Mouse (Mus musculus) right cerebral cortex, adult 18-20 months (tissue): ENCODE measurements at regions not wholly inside any gene's neighbourhood (a gene's known extent, or its start where the extent isn't known, plus 50 kb on each side); places are given as distances from the start of the nearest gene placed in this dataset.

ENCODE experiments used
- DNase-seq: peaks from one replicate; pipeline ENCODE4 v3.0.0; 2022; ENCODE audit warnings: mixed read lengths

GRCm38 (mm10) chr17:47317651-47318050 is 51.0 kb upstream of the Mrps10 start:
- no peak for DNase-seq

- no peak for DNase-seq
Observed at GRCm38 (mm10) chr17:47313162-47313561, 55.5 kb upstream of the Mrps10 start.

- DNase-seq: no peak
Observed at GRCm38 (mm10) chr17:47311272-47311671, 57.4 kb upstream of the Mrps10 start.

GRCm38 (mm10) chr17:47306027-47306761 is 62.5 kb upstream of the Mrps10 start:
- DNase-seq: no peak

GRCm38 (mm10) chr17:47304463-47305199 is 64.1 kb upstream of the Mrps10 start:
- DNase-seq: no peak

DNA sequence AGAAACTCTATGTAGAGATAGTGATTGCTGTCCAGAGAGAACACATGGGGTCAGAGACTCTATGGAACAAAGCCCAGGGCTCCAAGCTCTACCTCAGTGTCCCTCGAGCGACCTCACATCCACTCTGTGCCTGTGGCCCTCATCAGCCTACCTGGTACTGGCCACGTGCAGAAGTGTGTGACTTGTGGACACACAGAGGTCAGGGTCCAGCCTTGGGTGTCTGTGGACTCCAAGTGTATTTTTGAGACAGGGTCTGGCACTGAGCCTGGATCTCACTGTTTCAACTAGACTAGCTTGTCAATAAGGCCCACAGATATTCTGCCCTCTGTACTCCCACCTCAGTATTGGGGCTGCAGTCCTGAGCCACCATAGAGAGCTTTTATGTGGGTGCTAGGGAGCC is 65.1 kb upstream of the Mrps10 start:
- no peak for DNase-seq

- DNase-seq: no peak
Observed at GRCm38 (mm10) chr17:47298396-47298919, 70.2 kb upstream of the Mrps10 start.

DNA sequence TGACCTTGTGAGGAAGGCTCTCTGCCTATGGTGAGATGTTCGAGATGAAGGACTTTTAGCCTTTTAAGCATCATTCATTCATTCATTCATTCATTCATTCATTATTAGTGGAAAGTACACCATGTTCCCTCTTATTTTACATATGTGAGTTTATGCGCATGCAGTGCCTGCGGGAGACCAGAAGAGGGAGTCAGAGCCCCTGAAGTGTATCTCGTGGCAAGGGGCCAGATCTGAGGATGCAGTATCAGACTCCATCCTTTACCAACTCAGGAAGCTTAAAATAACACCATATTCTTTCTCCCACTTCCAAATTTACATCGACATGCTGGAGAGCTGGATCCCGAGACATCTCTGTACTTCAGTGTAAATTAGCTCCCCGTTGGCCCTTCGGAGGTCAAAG is 70.7 kb upstream of the Mrps10 start:
- no peak for DNase-seq

- DNase-seq: no peak
Observed at GRCm38 (mm10) chr17:47296709-47297450, 71.8 kb upstream of the Mrps10 start.

DNA sequence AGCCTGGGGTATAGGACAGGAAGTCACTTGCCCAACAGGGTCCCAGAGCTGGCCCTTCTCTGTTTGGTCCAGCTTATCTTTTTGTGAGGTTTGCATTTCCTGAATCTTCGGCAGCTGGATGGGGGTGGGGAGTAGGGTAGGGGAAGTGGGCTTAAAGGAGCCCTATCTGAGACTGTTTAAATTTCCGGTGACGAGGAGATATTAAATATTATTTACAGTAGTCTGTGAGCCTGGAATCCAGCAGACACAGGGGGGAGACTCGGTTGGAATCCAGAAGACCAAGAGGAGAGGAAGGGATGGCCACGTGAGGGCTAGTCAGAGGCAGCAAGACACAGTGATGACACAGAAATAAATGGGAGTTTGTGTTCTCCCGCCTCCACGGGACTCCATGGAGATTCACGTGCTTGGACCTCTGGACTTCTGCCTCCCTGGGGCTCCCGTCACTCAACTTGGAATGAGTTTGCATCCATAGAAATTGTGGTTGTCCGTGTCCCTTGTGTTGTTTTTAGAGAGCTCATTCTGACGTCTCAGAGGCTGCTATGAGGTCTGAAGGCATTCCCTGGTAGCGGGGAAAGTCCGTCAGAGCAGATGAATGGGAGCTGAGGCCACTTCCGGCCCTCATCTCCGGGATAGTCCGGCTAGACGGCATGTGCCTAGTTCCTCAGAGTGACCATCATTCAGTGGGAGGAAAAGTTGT is 73.2 kb upstream of the Mrps10 start:
- DNase-seq: no peak

GRCm38 (mm10) chr17:47294091-47294534 is 74.6 kb upstream of the Mrps10 start:
- no peak for DNase-seq

- no peak for DNase-seq
Observed at GRCm38 (mm10) chr17:47293178-47293577, 75.5 kb upstream of the Mrps10 start.

- DNase-seq: no peak
Observed at GRCm38 (mm10) chr17:47291558-47291957, 77.1 kb upstream of the Mrps10 start.

DNA sequence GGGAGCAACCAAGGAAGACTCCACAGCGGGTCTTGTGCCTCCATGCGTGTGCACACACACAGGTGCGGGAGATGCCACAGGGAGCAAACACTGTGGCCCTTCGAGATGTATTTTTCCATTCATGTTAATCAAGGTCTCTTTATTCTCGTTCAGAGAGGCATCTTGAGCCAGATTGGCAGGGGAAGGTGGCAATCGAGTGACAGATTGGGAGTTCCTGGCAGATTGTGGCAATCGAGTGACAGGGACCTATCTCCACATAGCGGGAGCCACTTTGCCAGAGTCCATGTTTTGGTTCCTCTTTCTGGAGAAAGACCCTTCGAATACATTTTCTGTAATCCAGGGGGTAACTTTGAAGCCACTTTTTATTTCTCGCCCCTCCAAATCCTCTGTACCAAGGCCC is 83.1 kb upstream of the Mrps10 start:
- no peak for DNase-seq

GRCm38 (mm10) chr17:47284236-47284635 is 84.5 kb upstream of the Mrps10 start:
- DNase-seq: no peak

- DNase-seq: no peak
Observed at GRCm38 (mm10) chr17:47283158-47283557, 85.5 kb upstream of the Mrps10 start.

DNA sequence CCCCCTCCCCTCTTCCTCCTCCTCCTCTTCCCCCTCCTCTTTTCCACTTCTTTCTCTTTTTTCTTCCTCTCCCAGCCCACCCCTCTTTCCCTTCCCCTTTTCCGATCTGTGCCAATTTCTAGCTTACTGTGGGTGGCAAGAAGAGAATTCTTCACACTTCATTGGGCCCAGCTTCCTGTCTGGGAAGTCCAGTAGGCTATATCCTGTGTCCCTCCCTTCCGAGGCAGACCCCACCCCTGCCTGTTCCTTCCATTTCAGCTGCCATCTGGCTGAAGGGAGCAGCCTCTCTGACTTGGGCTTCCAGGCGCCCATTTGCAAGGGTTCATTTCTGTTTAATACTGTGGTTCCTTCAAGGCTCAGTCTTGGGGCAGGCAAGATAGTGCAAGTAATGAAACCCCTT is 86.2 kb upstream of the Mrps10 start:
- DNase-seq: no peak

DNA sequence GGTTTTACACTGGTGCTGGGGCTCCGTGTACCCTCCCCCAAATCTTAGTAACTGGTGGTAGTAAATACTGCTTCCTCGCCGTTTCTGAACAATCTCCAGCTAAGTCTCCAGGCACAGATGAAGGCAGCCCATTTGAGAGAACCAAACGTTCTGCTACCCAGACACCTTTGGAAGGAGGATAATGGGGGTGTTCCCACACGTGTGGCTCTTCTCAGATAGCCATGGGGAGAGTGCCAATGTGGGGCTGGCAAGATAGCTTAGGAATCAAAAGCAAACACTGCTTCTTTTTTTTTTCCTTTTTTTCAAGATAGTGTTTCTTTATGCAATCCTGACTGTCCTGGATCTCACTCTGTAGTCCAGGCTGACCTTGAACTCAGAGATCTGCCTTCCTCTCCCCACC is 90.8 kb upstream of the Mrps10 start:
- no peak for DNase-seq

GRCm38 (mm10) chr17:47276639-47277038 is 92.0 kb upstream of the Mrps10 start:
- DNase-seq: peak; percentile 45

GRCm38 (mm10) chr17:47275796-47276311 is 92.8 kb upstream of the Mrps10 start:
- DNase-seq: no peak

DNA sequence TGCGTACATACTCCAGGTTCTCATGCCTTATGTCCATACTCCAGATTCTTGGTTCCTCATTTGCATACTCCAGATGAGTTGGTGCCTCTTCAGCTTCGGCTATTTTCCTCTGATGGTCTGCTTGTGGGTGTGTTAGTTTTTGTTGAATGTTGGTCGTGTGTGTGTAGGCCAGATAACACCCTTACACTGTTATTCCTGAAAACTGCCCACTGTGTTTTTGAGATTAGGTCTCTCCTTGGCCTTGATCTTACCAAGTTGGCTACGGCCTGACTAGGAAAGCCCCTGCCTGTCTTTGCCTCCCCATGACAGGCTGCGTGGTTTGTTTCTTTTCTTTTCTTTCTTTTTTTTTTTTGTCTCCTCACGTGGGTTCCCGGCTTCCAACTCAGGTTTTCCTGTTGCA is 95.4 kb upstream of the Mrps10 start:
- no peak for DNase-seq

DNA sequence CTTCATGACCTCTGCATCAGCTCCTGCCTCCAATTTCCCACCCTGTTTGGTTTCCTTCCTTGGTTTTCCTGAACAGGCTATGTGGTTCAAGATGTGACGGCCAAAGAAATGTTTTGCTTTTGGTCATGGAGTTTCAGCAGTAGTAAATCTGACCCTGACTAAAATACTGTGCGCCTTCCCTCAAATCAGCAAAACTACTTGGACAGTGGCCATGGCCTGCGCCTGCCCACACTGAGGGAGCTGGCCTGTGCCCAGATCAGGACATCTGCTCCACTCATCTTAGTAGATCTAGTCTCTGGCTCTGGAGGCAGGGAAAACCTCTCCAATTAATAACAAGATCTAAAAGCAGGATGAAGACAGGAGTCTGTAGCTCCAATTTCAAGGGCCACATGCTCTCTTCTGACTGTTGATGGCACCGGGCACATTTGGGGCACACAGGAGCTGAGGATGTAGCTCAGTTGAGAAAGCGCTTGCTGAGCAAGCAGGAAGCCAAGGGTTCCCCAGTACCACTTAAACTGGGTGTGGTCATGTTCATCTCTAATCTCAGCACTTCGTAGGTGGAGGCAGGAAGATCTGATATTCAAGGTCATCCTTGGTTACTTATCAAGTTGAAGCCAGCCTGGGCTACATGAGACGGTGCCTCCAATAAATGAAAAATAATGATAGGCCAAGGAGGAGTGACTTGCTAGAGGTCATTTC is 96.6 kb upstream of the Mrps10 start:
- peak; percentile 46 for DNase-seq
